Mouse (Mus musculus): ENCODE results near the gene Tspan18. TPM values are rescaled to one million over a fixed set of nuclear protein-coding genes. Genes with fewer than 3 reads are reported as not detected.

Gene Tspan18
- polyA plus RNA-seq, 1 experiment from 2014 or later: 16.4 TPM

- no peak for ATAC-seq (ENCODE audit: insufficient number of reproducible peaks, insufficient read depth, low FRiP score, low TSS enrichment, low read depth)
Measured at GRCm38 (mm10) chr2:93361454-93361853, 27.1 kb upstream of the Tspan18 start.

GRCm38 (mm10) chr2:93360310-93360709 lies 26.0 kb upstream of the Tspan18 start:
- Histone ChIP-seq H3K27ac (no peak overlapping the region), H3K9me3 (no peaks in the 10 kb centered on the region)
- WGBS: 58% methylated on average over 6 of the region's 6 CpGs

More at GRCm38 (mm10) chr2:93361454-93361853, 27.1 kb upstream of the Tspan18 start:
- Histone ChIP-seq H3K27me3 (peaks cover 6% of the 10 kb centered on the region), H3K27ac (no peak overlapping the region), H3K4me3 (replicated peaks) (no peak overlapping the region), H3K36me3 (no peaks in the 10 kb centered on the region), H3K9ac (replicated peaks) (no peak overlapping the region), H3K9me3 (no peaks in the 10 kb centered on the region), H3K4me1 (replicated peaks) (peaks cover 22% of the 10 kb centered on the region), H3K4me2 (no peak overlapping the region)
- 6% methylated on average over 5 of the region's 5 CpGs for WGBS

GRCm38 (mm10) chr2:93357391-93357790 lies 23.1 kb upstream of the Tspan18 start:
- 48% methylated on average over 2 of the region's 2 CpGs for WGBS
- Histone ChIP-seq H3K9me3 (no peaks in the 10 kb centered on the region), H3K4me1 (replicated peaks) (peaks cover 15% of the 10 kb centered on the region), H3K4me3 (replicated peaks) (no peak overlapping the region), H3K27me3 (peaks cover 7% of the 10 kb centered on the region; the same call in 1 of the 2 replicates), H3K4me2 (no peak overlapping the region), H3K27ac (no peak overlapping the region), H3K9ac (replicated peaks) (no peak overlapping the region), H3K36me3 (no peaks in the 10 kb centered on the region)
- ATAC-seq (ENCODE audit: insufficient number of reproducible peaks, insufficient read depth, low FRiP score, low TSS enrichment, low read depth): no peak

More at GRCm38 (mm10) chr2:93360310-93360709, 26.0 kb upstream of the Tspan18 start:
- Histone ChIP-seq H3K4me1 (replicated peaks) (peaks cover 23% of the 10 kb centered on the region), H3K9ac (replicated peaks) (no peak overlapping the region), H3K4me3 (replicated peaks) (no peak overlapping the region), H3K36me3 (no peaks in the 10 kb centered on the region), H3K27me3 (peaks cover 2% of the 10 kb centered on the region; the same call in 1 of the 2 replicates), H3K4me2 (no peak overlapping the region)
- peak; percentile 38; the same call in 1 of the 2 replicates for ATAC-seq (ENCODE audit: insufficient number of reproducible peaks, insufficient read depth, low FRiP score, low TSS enrichment, low read depth)

GRCm38 (mm10) chr2:93355845-93356244 lies 21.5 kb upstream of the Tspan18 start:
- Histone ChIP-seq H3K36me3 (no peaks in the 10 kb centered on the region), H3K4me2 (no peak overlapping the region), H3K4me1 (replicated peaks) (peaks cover 11% of the 10 kb centered on the region), H3K27ac (peak overlapping the region; percentile 29; the same call in 1 of the 2 replicates), H3K9me3 (no peaks in the 10 kb centered on the region), H3K4me3 (replicated peaks) (no peak overlapping the region), H3K27me3 (peaks cover 14% of the 10 kb centered on the region; the same call in 1 of the 2 replicates), H3K9ac (replicated peaks) (no peak overlapping the region)
- 48% methylated on average over 7 of the region's 7 CpGs for WGBS
- no peak for ATAC-seq (ENCODE audit: insufficient number of reproducible peaks, insufficient read depth, low FRiP score, low TSS enrichment, low read depth)

GRCm38 (mm10) chr2:93354621-93355020 lies 20.3 kb upstream of the Tspan18 start:
- WGBS: 91% methylated on average over 1 of the region's 1 CpGs

GRCm38 (mm10) chr2:93353725-93354124 lies 19.4 kb upstream of the Tspan18 start:
- Histone ChIP-seq H3K9me3 (no peaks in the 10 kb centered on the region), H3K4me2 (no peak overlapping the region), H3K36me3 (no peaks in the 10 kb centered on the region), H3K9ac (replicated peaks) (no peak overlapping the region), H3K27ac (no peak overlapping the region), H3K27me3 (peaks cover 19% of the 10 kb centered on the region; the same call in 1 of the 2 replicates), H3K4me3 (replicated peaks) (no peak overlapping the region), H3K4me1 (replicated peaks) (peaks cover 6% of the 10 kb centered on the region)
- ATAC-seq (ENCODE audit: insufficient number of reproducible peaks, insufficient read depth, low FRiP score, low TSS enrichment, low read depth): no peak
- 76% methylated on average over 4 of the region's 4 CpGs for WGBS

More at GRCm38 (mm10) chr2:93354621-93355020, 20.3 kb upstream of the Tspan18 start:
- H3K27ac ChIP-seq: no peak overlapping the region
- no peaks in the 10 kb centered on the region for H3K36me3 ChIP-seq
- peaks cover 6% of the 10 kb centered on the region for H3K4me1 ChIP-seq (replicated peaks)
- no peak overlapping the region for H3K4me3 ChIP-seq (replicated peaks)
- no peak overlapping the region for H3K4me2 ChIP-seq
- no peak overlapping the region for H3K9ac ChIP-seq (replicated peaks)
- H3K27me3 ChIP-seq: peaks cover 19% of the 10 kb centered on the region; the same call in 1 of the 2 replicates
- H3K9me3 ChIP-seq: no peaks in the 10 kb centered on the region
- ATAC-seq (ENCODE audit: insufficient number of reproducible peaks, insufficient read depth, low FRiP score, low TSS enrichment, low read depth): no peak

- H3K27me3 ChIP-seq: peaks cover 19% of the 10 kb centered on the region; the same call in 1 of the 2 replicates
- H3K9ac ChIP-seq (replicated peaks): no peak overlapping the region
- H3K27ac ChIP-seq: no peak overlapping the region
- H3K4me1 ChIP-seq (replicated peaks): peaks cover 6% of the 10 kb centered on the region
- H3K9me3 ChIP-seq: no peaks in the 10 kb centered on the region
- no peak for ATAC-seq (ENCODE audit: insufficient number of reproducible peaks, insufficient read depth, low FRiP score, low TSS enrichment, low read depth)
- 85% methylated on average over 8 of the region's 8 CpGs for whole genome bisulfite sequencing
- H3K4me3 ChIP-seq (replicated peaks): no peak overlapping the region
- no peak overlapping the region for H3K4me2 ChIP-seq
- no peaks in the 10 kb centered on the region for H3K36me3 ChIP-seq
Measured at GRCm38 (mm10) chr2:93352915-93353685, 18.8 kb upstream of the Tspan18 start.

- WGBS: 57% methylated on average over 7 of the region's 7 CpGs
- no peak overlapping the region for H3K9ac ChIP-seq (replicated peaks)
- H3K4me1 ChIP-seq (replicated peaks): peaks cover 6% of the 10 kb centered on the region
- H3K27ac ChIP-seq: no peak overlapping the region
- no peak for ATAC-seq (ENCODE audit: insufficient number of reproducible peaks, insufficient read depth, low FRiP score, low TSS enrichment, low read depth)
- H3K4me2 ChIP-seq: no peak overlapping the region
- peaks cover 19% of the 10 kb centered on the region; the same call in 1 of the 2 replicates for H3K27me3 ChIP-seq
- no peak overlapping the region for H3K4me3 ChIP-seq (replicated peaks)
- no peaks in the 10 kb centered on the region for H3K9me3 ChIP-seq
- H3K36me3 ChIP-seq: no peaks in the 10 kb centered on the region
Measured at GRCm38 (mm10) chr2:93351352-93351751, 17.0 kb upstream of the Tspan18 start.

- Histone ChIP-seq H3K4me1 (replicated peaks) (no peaks in the 10 kb centered on the region), H3K9me3 (no peaks in the 10 kb centered on the region), H3K4me2 (no peak overlapping the region), H3K4me3 (replicated peaks) (no peak overlapping the region), H3K27ac (no peak overlapping the region), H3K27me3 (peaks cover 12% of the 10 kb centered on the region; the same call in 1 of the 2 replicates), H3K9ac (replicated peaks) (no peak overlapping the region), H3K36me3 (no peaks in the 10 kb centered on the region)
- WGBS: 91% methylated on average over 5 of the region's 5 CpGs
- no peak for ATAC-seq (ENCODE audit: insufficient number of reproducible peaks, insufficient read depth, low FRiP score, low TSS enrichment, low read depth)
Measured at GRCm38 (mm10) chr2:93347018-93347417, 12.7 kb upstream of the Tspan18 start.

GRCm38 (mm10) chr2:93346609-93347008 lies 12.3 kb upstream of the Tspan18 start:
- ATAC-seq (ENCODE audit: insufficient number of reproducible peaks, insufficient read depth, low FRiP score, low TSS enrichment, low read depth): no peak
- Histone ChIP-seq H3K9me3 (no peaks in the 10 kb centered on the region), H3K27ac (no peak overlapping the region), H3K36me3 (no peaks in the 10 kb centered on the region), H3K9ac (replicated peaks) (no peak overlapping the region), H3K4me2 (no peak overlapping the region), H3K4me3 (replicated peaks) (no peak overlapping the region), H3K4me1 (replicated peaks) (no peaks in the 10 kb centered on the region), H3K27me3 (peaks cover 12% of the 10 kb centered on the region; the same call in 1 of the 2 replicates)
- 39% methylated on average over 6 of the region's 6 CpGs for WGBS

- Histone ChIP-seq H3K9me3 (no peaks in the 10 kb centered on the region), H3K27me3 (peaks cover 4% of the 10 kb centered on the region; the same call in 1 of the 2 replicates), H3K4me1 (replicated peaks) (no peaks in the 10 kb centered on the region), H3K9ac (replicated peaks) (no peak overlapping the region), H3K4me2 (no peak overlapping the region), H3K27ac (no peak overlapping the region), H3K36me3 (no peaks in the 10 kb centered on the region), H3K4me3 (replicated peaks) (no peak overlapping the region)
- no peak for ATAC-seq (ENCODE audit: insufficient number of reproducible peaks, insufficient read depth, low FRiP score, low TSS enrichment, low read depth)
- 57% methylated on average over 5 of the region's 5 CpGs for WGBS
Measured at GRCm38 (mm10) chr2:93345663-93346268, 11.5 kb upstream of the Tspan18 start.

Data from limb, embryonic 12.5 days (tissue).